Mouse (Mus musculus): ENCODE results near the gene Rnf13.
A peak's percentile ranks its signal among the peaks of the same experiment; 100 is the strongest.
"Not testable (repeated sequence)": the region's sequence is repeated elsewhere in the genome, so short reads cannot be mapped to it uniquely, and the experiment has no call there.

Gene Rnf13

DNA sequence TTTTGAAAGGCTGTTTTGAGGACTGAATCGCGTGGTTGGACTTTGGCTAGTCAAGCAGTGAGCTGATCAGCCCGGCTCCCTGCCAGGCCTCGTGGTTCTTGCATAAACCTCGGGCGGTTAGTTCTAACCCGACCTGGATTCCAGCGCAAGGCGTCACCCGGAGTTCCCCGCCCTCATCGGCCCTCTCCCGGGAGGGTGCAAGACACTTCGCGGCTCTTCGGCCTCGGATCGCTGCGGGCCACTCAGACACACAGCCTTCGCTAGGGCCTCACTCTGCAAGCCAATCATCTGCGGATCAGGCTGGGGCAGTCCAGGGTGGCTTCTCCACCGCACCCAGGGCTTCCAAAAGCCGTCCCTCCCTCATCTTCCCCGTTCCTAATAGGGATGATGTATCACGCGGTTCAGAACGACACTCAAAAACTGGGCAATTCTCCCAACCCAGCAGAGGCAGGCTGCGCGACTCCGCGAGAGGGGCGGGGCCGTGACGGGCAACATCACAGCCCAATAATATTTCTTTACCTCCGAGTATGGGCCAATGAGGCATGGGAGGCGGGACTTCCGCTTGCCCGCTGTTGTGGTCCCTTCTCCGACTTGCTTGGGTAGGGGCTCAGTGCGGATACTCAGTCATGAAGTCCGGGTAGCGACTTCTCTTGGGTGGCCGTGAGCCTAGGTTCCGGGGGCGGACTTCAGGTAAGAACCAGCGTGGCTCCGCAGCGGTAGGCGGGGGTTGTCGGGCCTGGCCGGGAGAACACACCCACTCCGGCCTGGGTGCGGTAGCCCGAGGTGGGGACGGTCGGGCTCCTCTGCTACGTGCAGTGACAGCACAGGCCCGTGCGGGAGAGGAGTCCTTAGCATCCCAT lies at the start of gene Rnf13:
Rnf13 (plus strand) TSS at position 552 of the 860 bp plus-strand sequence.
- DNase-seq (ENCODE audit: extremely low read depth, insufficient read length, low spot score) = peak; percentile 98

DNA sequence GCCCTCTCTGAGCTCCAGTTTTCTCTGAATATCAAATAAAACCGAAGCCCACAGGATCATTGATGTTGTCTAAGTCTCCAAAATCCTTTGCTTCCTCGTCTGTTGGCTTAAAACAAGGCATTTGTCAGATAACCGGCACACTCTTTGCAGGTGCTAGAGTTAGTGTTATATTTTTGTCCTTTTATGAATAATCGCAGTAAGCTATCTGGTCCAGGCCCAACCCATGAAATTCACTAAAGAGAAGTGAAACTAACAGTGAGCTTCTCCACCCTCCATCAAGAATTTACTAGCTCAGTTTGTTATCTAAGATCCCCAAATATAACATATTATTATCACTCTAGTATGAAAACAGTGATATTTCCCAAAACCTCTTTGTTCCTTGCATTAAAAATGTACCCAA lies 44.1 kb upstream of the Rnf13 start:
- no peak for DNase-seq (ENCODE audit: extremely low read depth, insufficient read length, low spot score)

DNA sequence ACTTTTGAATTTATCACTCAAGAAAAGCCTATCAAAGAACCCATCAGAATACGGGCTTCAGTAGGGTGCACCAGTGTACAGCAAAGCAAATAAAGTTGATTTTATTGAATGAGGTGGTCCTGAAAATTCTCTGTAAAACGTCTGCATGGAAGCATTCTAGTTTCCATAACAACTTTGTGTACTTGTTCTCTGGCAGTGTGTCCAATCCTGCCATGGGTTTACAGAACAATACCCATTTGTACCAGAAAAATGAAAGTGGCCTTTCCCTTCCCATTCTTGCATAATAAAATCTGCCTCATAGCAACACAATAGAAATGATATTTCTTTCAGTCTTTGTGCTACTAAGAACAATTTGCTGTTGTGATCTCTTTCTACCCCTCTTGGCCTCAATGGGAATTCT lies 43.1 kb upstream of the Rnf13 start, which contains the start of gene Ankub1:
Ankub1 (minus strand) TSS at position 81 of the 400 bp plus-strand sequence.
- DNase-seq (ENCODE audit: extremely low read depth, insufficient read length, low spot score) = no peak

DNA sequence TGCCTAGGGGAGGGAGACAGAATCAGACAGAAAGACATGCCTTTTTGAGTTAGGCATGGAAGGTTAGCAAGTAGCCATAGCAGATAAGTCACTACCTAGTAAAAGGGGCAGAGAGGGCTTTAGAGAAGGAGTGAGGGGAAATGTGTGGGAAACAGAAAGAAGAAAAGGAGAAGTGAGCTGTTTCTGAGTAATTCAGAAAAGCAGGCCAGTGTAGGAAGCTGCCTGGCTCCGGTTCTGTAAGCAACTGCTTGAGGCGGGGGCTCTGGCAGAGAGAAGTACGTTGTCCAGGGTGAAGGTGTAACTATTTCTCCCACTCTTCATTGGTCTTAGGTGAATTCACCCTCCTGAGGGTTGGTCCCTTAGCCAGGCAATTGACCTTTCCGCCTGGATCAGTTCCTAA lies 39.6 kb upstream of the Rnf13 start:
- no peak for DNase-seq (ENCODE audit: extremely low read depth, insufficient read length, low spot score)

GRCm38 (mm10) chr3:57696779-57697178 lies 39.1 kb upstream of the Rnf13 start:
- DNase-seq (ENCODE audit: extremely low read depth, insufficient read length, low spot score) = no peak

DNA sequence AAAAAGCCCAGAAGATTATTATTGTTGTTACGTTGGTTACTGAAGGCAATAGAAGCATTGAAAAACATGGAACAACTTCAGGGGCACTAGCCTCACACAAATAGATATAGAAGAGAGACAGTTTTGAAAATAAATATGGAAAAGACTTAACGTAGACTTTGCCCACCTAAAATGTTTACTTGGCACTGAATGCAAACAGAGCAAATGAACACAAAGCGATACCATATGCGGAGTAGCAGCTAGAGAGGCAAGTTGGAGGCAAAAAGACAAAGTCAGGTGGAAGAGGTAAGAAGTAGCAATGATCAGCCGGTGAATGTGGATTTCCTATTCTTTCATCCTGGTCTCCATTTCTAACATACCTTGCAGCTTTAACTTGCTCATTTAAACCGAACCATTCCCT lies 21.7 kb upstream of the Rnf13 start:
- no peak for DNase-seq (ENCODE audit: extremely low read depth, insufficient read length, low spot score)

DNA sequence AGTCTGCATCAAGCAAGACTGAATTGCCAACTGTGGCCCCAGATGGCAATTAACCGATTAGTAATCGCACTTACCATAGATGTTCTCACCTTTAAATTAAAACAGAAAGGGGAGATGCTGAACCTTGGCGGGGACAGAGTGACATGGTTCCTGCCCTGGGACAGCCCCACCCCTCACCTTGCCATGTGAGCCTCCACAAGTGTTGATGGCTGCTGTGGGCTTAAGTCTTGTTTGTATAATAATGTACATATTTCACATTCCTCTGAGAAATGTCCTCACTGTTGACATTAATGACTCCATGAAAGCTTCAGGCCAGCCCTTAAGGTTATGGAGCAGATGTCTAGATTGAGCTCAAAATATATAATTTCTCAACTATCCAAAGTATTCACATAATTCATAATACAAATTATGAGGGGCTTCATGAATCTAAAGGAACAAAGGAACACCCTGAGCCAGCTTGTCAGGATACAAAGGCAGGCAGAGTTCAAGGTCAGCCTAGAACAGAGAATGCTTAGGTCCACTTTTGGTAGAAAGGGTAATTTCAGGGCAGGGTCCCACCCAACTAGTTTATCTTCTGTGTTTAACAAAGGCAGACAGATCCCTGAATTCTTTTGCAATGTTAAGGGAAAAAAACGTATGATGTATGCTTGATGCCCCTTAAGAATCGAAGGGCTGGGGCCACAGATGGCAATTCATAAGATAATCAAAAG lies 3.5 kb upstream of the Rnf13 start:
- no peak for DNase-seq (ENCODE audit: extremely low read depth, insufficient read length, low spot score)

GRCm38 (mm10) chr3:57736419-57737095 lies 695 bp downstream of the Rnf13 start:
- peak; percentile 15 for DNase-seq (ENCODE audit: extremely low read depth, insufficient read length, low spot score)

DNA sequence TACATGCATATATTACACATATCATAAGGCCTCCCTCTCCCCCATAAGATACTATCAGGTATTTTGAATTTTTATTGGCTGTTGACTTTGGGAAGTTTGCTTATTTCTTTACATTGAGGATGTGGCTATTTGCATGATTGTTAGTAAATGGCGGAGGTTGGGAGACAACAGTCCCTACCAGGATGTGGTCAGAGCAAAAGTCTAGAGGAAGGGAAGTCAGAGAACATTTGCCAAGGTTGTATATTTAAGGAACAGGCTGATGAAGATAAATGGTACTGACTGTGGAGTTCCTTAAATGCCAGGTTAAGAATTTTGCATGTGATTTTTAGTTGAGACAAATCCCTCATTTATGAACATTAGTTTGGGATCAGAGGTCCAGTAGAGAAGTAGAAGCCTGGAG lies 4.0 kb downstream of the Rnf13 start:
- no peak for DNase-seq (ENCODE audit: extremely low read depth, insufficient read length, low spot score)

DNA sequence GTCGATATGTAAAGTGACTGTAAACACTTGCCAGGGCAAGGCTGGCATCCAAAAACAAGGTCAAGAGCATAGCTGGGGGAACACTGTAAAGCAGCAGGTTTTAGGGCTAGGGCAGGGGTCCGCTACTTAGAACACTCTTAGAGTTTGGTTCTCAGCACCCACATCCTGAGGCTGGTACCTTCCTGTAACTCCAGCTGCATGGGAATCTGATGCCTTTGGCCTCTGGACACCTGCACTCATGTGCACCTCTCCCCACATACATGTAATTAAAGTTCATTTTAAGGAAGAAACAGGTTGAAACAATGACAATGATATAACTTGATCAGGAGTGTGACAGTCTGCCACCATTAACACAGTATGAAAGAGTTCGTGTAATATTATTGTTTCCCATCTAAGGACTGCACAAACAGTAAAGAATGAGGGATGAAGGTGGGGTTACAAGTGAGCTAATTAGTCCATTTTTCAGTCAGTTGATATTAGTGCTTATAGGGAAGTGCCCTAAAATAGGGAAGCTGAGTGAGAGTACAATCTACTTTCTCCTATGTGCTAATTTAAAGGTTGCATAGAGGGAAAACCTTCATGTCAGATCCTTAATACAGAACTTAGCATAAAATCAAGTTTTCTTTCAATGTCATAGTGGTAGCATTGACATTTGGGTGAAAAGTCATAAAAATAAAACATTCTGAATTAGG lies 12.9 kb downstream of the Rnf13 start:
- no peak for DNase-seq (ENCODE audit: extremely low read depth, insufficient read length, low spot score)

- no peak for DNase-seq (ENCODE audit: extremely low read depth, insufficient read length, low spot score)
Measured at GRCm38 (mm10) chr3:57776915-57777314, 41.1 kb downstream of the Rnf13 start.

- DNase-seq (ENCODE audit: extremely low read depth, insufficient read length, low spot score) = no peak
Measured at GRCm38 (mm10) chr3:57788472-57788871, 52.6 kb downstream of the Rnf13 start.

DNA sequence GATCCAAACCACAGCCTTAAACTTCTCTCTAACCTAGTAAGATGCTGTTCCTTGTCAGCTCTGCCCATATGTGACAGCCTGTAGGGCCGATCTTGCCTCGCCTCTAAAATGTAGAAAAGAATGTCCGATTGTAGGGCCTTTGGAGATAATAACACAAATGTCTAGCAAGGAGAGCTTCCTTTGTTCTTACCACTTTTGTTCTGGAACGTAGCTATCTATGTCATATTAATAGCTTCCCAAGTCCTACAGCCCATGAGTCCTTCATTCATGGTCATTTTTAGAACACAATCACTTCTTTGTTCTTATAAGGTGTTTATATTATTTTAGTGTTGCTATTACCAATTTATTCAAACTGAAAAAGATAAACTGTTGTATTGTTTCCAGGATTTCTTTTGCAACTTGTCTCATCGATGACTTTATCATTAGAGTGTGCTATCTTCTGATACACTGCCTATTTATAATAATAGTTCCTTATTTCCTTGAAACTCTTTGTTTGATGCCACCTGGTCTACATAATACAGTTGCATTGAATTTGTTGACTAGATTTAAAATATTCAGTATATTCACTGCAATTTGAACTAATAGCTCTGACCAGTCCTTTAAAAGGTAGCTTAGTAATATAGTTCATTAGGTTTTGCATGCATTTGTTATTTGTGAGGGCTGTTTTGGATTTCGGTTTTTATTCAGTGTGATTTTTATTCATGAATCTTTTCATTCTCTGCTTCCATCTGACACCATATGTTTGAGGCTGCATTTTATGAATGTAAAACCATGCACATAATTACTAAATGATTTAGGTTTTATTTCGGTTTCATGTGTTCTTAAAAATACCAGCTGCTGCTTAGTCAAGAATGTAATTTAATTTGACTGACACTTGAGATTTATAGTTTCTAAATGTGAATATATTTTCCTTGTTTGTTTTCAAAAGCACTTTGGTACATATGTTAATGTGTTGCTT lies 53.4 kb downstream of the Rnf13 start:
- no peak for DNase-seq (ENCODE audit: extremely low read depth, insufficient read length, low spot score)

DNA sequence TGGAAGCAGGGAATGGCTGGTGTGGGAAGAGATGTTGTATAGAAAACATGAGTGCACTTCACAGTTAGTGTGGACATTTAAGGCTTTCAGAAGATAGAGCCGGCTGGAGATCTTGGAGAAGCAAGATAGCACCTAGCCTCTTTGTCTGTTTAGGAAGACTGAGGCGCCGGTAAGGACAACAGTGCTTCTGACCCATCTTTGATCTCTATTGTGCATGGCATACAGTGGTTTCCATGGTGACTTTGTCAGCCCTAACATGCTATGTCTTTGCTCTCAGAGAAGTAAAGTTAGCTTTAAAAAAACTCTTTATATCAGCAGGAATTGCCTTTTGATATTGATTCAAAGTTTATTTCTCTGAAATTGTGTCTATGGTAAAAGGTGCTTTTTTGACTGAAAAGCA lies 55.2 kb downstream of the Rnf13 start:
- DNase-seq (ENCODE audit: extremely low read depth, insufficient read length, low spot score) = no peak

GRCm38 (mm10) chr3:57795071-57795470 lies 59.2 kb downstream of the Rnf13 start:
- not testable (repeated sequence) for DNase-seq (ENCODE audit: extremely low read depth, insufficient read length, low spot score)

- DNase-seq (ENCODE audit: extremely low read depth, insufficient read length, low spot score) = peak; percentile 10
Measured at GRCm38 (mm10) chr3:57815447-57815846, 79.6 kb downstream of the Rnf13 start.

DNA sequence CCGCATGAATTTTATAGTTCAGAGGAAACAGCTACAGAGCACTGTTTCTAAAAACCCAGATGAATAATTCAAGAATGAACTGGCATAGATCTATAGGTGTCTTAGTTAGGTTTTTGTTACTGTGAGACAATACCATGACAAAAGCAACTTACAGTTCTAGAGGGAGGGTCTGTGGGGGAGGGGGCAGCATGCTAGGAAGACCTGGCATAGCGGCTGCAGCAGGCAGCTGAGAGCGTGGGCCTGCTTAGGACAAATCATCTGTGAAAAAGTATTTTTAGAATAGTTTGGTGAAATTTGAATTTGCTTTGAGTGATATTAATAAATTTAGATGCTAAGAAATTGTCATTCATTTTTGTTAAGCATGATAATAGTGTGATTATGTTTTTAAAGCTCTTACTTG lies 90.0 kb downstream of the Rnf13 start:
- DNase-seq (ENCODE audit: extremely low read depth, insufficient read length, low spot score) = no peak

- no peak for DNase-seq (ENCODE audit: extremely low read depth, insufficient read length, low spot score)
Measured at GRCm38 (mm10) chr3:57833585-57833984, 97.7 kb downstream of the Rnf13 start.

GRCm38 (mm10) chr3:57836911-57837310 lies 101.0 kb downstream of the Rnf13 start:
- DNase-seq (ENCODE audit: extremely low read depth, insufficient read length, low spot score) = no peak

DNA sequence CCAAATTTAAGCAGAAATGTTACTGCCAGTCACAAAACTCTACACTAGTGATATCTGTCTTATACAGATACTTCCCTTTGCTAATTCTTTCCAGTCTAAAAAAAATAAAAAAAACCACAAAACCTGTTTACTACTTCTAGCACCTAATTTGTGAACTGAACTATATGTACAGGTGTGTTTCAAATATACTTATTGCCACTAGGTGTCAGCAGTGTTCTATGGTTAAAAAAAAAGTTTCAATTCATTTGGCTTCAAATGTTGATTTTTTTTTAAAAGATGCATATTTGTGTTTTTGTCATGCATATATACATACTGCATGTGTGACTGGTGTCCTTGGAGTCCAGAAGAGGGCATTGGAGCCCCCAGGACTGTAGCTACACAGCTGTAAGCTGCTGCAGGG lies 107.9 kb downstream of the Rnf13 start:
- no peak for DNase-seq (ENCODE audit: extremely low read depth, insufficient read length, low spot score)

Measured in 3134 (cell line).